Mouse (Mus musculus): ENCODE results near the gene Prr12.

DNA sequence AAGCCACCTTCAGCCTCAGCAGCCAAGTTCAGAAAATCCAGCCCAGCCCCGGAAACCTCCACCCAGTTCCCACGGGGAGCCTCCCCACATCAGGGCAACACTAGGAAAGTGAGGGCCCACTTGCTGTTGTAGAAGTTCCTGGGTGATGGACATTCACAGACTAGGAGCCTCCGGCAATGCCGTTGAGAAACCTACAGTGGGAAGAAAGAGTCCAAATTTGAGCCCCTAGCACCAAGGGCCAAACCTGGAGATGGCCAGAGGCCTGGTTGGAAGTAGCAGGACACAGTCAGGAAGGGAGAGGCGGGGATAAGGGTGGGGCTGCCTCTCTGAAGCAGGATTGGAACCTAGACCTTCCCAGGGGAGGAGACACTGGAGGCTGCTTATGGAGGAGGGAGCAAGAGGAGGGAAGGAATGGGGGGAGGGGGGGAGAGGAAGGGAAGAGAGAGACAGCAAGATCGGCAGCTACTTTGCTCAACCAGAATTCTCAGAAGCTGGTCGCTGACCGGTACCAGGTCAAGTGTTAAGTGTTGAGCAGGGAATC is 33.6 kb downstream of the Prr12 start:
- TF ChIP-seq POLR2A (IDR thresholded peaks at IDR 0.05; ENCODE audit: insufficient read depth, low read depth, low read length) = no peak
- no peak for TF ChIP-seq CTCF (IDR thresholded peaks at IDR 0.05; ENCODE audit: insufficient read depth, low read depth, low read length)
